Mouse (Mus musculus): Measurements from ENCODE around the gene Zbtb25. TPM values are rescaled to one million over a fixed set of nuclear protein-coding genes. Genes with fewer than 3 reads are reported as not detected.

Gene Zbtb25
- total and polyA plus RNA-seq, 3 experiments: 5.5 to 12.3 TPM; not detected in 1

DNA sequence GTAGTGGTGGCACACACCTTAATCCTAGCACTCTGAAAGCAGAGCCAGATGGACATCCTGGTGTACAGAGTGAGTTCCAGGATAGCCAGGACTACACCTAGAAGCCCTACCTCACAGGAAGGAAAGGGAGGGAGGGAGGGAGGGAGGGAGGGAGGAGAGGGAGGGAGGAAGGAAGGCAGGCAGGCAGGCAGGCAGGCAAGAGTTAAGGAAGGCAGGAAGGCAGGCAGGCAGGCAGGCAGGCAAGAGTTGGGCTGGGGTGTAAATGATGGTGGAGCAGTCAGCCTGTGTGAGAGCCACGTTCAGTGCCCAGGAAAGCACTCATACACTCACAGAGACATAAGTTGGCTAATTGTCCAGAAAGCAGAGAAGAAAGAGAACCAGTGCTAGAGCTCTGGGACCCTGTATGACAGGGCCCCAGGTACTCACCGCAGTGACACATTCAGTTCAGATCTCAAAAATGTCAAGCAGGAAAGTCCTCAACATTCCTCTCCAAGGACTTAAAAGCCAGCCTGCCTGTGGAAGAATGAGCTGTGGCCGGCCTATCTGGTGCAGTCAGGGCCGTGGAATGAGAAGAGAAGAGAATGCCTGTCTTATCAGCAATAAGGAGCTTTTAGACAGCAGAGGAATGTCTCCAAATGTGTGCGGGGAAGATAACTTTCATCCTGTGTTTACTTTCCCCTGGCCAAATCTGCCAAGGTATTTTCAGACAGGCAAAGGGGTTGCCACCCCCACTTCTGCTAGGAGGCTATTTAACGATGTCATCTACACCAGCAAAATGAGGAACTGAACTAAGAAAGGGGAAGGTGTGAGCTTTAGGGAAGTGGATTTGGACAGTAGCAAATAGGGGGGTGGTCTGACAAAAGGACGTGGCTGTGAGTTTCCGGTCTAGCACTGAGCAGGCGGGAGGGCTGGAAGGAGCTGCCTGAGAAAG, 50.9 kb downstream of the Zbtb25 start:
- peak; percentile 99 for DNase-seq (ENCODE audit: low read depth, low spot score)
- H3K79me2 ChIP-seq (ENCODE audit: control insufficient read depth, insufficient read depth, low read length, poor library complexity): 0 out of 2 replicates have a peak, but pooled peaks cover 1% of the 10 kb centered on the region
- H3K36me3 ChIP-seq (ENCODE audit: control insufficient read depth in 1 of 2, insufficient read depth in 2 of 2, low read length in 2 of 2): peaks cover 19 to 22% of the 10 kb centered on the region in 2 experiments
- H3K27ac ChIP-seq (ENCODE audit: control insufficient read depth, low read depth, low read length): peak overlapping the region; percentile 87
- H3K4me3 ChIP-seq (ENCODE audit: control insufficient read depth in 1 of 2, insufficient read depth in 1 of 2, low read depth in 2 of 2, low read length in 2 of 2): no peak overlapping the region
- H3K4me1 ChIP-seq (ENCODE audit: control insufficient read depth in 1 of 2, insufficient read depth in 2 of 2, low read length in 2 of 2): peaks cover 19 to 29% of the 10 kb centered on the region in 2 experiments
- peak overlapping the region; percentile 43; the same call in 1 of the 2 replicates for H3K9ac ChIP-seq (ENCODE audit: control insufficient read depth, low read depth, low read length, poor library complexity, severe bottlenecking)
- H3K27me3 ChIP-seq (ENCODE audit: control insufficient read depth in 1 of 2, insufficient read depth in 2 of 2, low read length in 2 of 2): no peaks in the 10 kb centered on the region
- H3K9me3 ChIP-seq (replicated peaks; ENCODE audit: insufficient read depth, low read length): no peaks in the 10 kb centered on the region
- TF ChIP-seq POLR2AphosphoS5 (IDR thresholded peaks at IDR 0.05; ENCODE audit: borderline replicate concordance, low read depth, low read length) (no peak), UBTF (IDR thresholded peaks at IDR 0.05; ENCODE audit: borderline replicate concordance, insufficient read depth, low read depth, low read length) (0 out of 2 replicates have a peak, but pooled peaks have one; percentile 62), ETS1 (IDR thresholded peaks at IDR 0.05; ENCODE audit: low read depth, low read length) (peak; percentile 99), MAFK (IDR thresholded peaks at IDR 0.05; ENCODE audit: borderline replicate concordance, low read depth, low read length) (peak; percentile 84; the same call in 1 of the 2 replicates), MAZ (IDR thresholded peaks at IDR 0.05; ENCODE audit: low read depth, low read length) (peak; percentile 71), HCFC1 (IDR thresholded peaks at IDR 0.05; ENCODE audit: low read depth, low read length) (peak; percentile 63; the same call in 1 of the 2 replicates), NELFE (IDR thresholded peaks at IDR 0.05; ENCODE audit: low read depth, low read length) (no peak; the same call in 1 of the 2 replicates), TAL1 (IDR thresholded peaks at IDR 0.05; ENCODE audit: low read length) (peak; percentile 99), CHD2 (IDR thresholded peaks at IDR 0.05; ENCODE audit: low read length) (peak; percentile 80), RCOR1 (IDR thresholded peaks at IDR 0.05; ENCODE audit: low read depth, low read length) (peak; percentile 97), EP300 (IDR thresholded peaks at IDR 0.05; ENCODE audit: low read depth in 1 of 2, low read length in 2 of 2) (peak; percentile 97 to 99), USF2 (IDR thresholded peaks at IDR 0.05; ENCODE audit: borderline replicate concordance in 1 of 2, insufficient read depth in 1 of 2, low read depth in 1 of 2, low read length in 2 of 2) (no peak), KAT2A (conservative IDR thresholded peaks at IDR 0.05; ENCODE audit: low read depth, low read length) (no peak), E2F4 (IDR thresholded peaks at IDR 0.05; ENCODE audit: borderline replicate concordance, low read depth, low read length) (no peak), ELF1 (IDR thresholded peaks at IDR 0.05; ENCODE audit: low read depth, low read length) (peak; percentile 65), POLR2A (IDR thresholded peaks at IDR 0.05; ENCODE audit: control insufficient read depth in 1 of 2, insufficient read depth in 1 of 2, low read depth in 1 of 2, low read length in 2 of 2, poor library complexity in 1 of 2) (peak in 1 of 2 experiments; percentile 34; a peak in 1 of 4 replicates), SIN3A (IDR thresholded peaks at IDR 0.05; ENCODE audit: low read length) (peak; percentile 97), ZKSCAN1 (IDR thresholded peaks at IDR 0.05; ENCODE audit: low read depth, low read length) (no peak), SMC3 (IDR thresholded peaks at IDR 0.05; ENCODE audit: low read depth, low read length) (peak; percentile 24; the same call in 1 of the 2 replicates), GATA1 (IDR thresholded peaks at IDR 0.05; ENCODE audit: low read depth, low read length) (peak; percentile 99), MYC (IDR thresholded peaks at IDR 0.05; ENCODE audit: low read depth, low read length) (peak; percentile 82), ZMIZ1 (IDR thresholded peaks at IDR 0.05; ENCODE audit: low read depth, low read length) (peak; percentile 73; the same call in 1 of the 2 replicates), MYB (IDR thresholded peaks at IDR 0.05; ENCODE audit: low read depth, low read length) (peak; percentile 67; the same call in 1 of the 2 replicates), RAD21 (IDR thresholded peaks at IDR 0.05; ENCODE audit: low read depth, low read length) (no peak), ZNF384 (IDR thresholded peaks at IDR 0.05; ENCODE audit: low read depth, low read length) (no peak), MEF2A (IDR thresholded peaks at IDR 0.05; ENCODE audit: extremely low read depth, insufficient replicate concordance, low read depth, low read length, poor library complexity, severe bottlenecking) (peak; percentile 87), USF1 (IDR thresholded peaks at IDR 0.05; ENCODE audit: low read depth, low read length) (no peak), MXI1 (IDR thresholded peaks at IDR 0.05; ENCODE audit: low read depth, low read length) (peak; percentile 86; the same call in 1 of the 2 replicates), GABPA (IDR thresholded peaks at IDR 0.05; ENCODE audit: low read depth, low read length) (no peak), CTCF (IDR thresholded peaks at IDR 0.05 in 2 of 3, conservative IDR thresholded peaks at IDR 0.05 in 1 of 3; ENCODE audit: control insufficient read depth in 1 of 3, insufficient read depth in 1 of 3, low read depth in 2 of 3, low read length in 3 of 3, poor library complexity in 1 of 3, severe bottlenecking in 1 of 3) (no peak), NRF1 (IDR thresholded peaks at IDR 0.05; ENCODE audit: insufficient read depth, low read depth, low read length, poor library complexity, severe bottlenecking) (no peak), ZC3H11A (IDR thresholded peaks at IDR 0.05; ENCODE audit: low read depth, low read length) (no peak; the same call in 1 of the 2 replicates), JUND (IDR thresholded peaks at IDR 0.05; ENCODE audit: low read depth, low read length) (peak; percentile 90), MAX (IDR thresholded peaks at IDR 0.05; ENCODE audit: low read length) (peak; percentile 59; the same call in 1 of the 2 replicates)
